Mouse (Mus musculus): ENCODE data around the gene Lamtor4. TPM values are rescaled to one million over a fixed set of nuclear protein-coding genes. Genes with fewer than 3 reads are reported as not detected.

Lamtor4 gene
- total RNA-seq, 2 experiments from 2014 or later, result 52.9 to 54.9 TPM

DNA sequence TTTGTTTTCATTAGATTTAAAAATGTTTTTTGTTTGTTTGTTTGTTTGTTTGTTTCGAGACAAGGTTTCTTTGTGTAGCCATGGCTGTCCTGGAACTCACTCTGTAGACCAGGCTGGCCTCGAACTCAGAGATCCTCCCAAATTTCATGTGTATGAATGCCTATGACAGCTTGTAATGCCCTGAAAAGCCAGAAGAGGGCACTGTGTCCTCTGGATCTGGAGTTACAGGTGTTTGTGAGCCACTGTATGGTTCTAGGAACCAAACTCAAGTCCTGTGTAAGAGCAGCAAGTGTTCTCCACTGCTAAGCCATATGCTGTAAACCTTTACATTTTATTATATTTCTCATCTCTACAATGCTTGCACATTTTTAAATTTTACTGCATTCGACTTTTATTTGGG lies 32.6 kb downstream of the Lamtor4 start:
- DNase-seq (ENCODE audit: low spot score in 2 of 2), result no peak

DNA sequence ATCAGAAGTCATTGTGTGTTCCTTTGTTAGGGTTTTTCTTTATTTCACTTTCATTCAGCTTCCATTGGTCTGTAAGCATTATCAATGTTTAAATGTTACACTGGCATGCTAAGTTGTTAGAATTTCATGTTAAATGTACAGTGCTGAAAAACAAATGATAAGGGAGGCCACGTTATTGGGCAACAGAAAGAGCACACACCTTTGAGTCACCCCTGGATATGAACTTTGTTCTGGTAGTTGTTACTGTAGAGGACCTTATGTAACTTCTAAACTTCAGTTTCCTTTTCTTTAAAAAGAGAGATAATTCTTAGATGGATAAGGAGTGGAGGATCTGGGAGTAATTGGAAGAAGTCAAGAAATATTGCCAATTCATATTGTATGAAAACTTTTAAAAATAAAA lies 36.4 kb downstream of the Lamtor4 start:
- DNase-seq (ENCODE audit: low spot score in 2 of 2), result no peak

DNA sequence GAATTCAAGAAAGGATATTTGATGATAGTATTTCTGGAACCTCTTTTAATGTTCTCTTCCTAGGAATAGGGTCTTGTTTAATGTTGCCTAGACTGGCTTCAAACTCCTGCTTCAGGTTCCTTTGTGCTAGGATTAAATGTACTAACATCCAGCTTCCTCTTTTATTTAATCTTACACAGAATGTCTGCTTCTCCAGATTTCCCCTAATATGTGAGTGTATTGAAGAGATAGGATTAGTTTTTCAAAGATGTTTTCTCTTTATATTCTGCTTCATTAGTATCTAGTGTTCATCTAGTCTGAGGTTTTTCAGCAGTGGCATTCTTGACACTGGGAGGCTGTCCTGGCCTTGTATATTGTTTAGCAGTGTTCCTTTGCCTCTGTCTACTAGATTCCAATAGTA lies 38.9 kb downstream of the Lamtor4 start:
- no peak for DNase-seq (ENCODE audit: low spot score in 2 of 2)

DNA sequence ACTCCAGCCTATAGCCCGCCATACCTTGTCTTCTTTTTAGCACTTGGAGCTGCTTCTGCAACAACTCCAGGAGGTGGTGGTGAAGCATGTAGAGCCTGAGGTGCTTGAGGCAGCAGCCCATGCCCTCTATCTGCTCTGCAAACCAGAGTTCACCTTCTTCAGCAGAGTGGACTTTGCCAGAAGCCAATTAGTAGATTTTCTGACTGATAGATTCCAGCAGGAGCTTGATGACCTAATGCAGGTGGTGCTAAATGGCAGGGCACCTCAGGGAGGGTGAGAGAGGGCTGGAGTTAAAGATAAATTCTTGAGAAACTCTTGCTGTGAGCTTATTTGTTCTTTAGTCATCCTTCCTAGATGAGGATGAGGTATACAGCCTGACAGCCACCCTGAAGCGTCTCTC lies 44.3 kb downstream of the Lamtor4 start:
- DNase-seq (ENCODE audit: low spot score in 2 of 2), result no peak

Other genes starting within 250 kb of the Lamtor4 start
- not detected for gene Smok3a, start 234.2 kb upstream of the Lamtor4 start, total RNA-seq (2021)
- gene Smok3b, start 234.1 kb upstream of the Lamtor4 start, total RNA-seq (2021), result not detected
- gene Smok3c, start 202.3 kb upstream of the Lamtor4 start, total RNA-seq (2021), result not detected
- gene Zkscan1, start 170.4 kb upstream of the Lamtor4 start, total RNA-seq (2021), result 10 to 100 TPM; 18.7 to 19.4 TPM
- 10 to 100 TPM; 19.6 to 23.0 TPM for gene Zscan21, start 138.6 kb upstream of the Lamtor4 start, total RNA-seq (2021)
- gene Zfp113, start 99.7 kb upstream of the Lamtor4 start, total RNA-seq (2021), result 10 to 100 TPM in 1 of 2 experiments, 1 to 10 TPM in 1; 9.9 to 10.3 TPM
- 100 to 1,000 TPM; 141 to 142 TPM for gene Cops6, start 94.4 kb upstream of the Lamtor4 start, total RNA-seq (2021)
- 10 to 100 TPM; 22.1 to 24.1 TPM for gene Ap4m1, start 83.5 kb upstream of the Lamtor4 start, total RNA-seq (2021)
- gene Mcm7, start 83.1 kb upstream of the Lamtor4 start, total RNA-seq (2021), result 10 to 100 TPM; 48.6 to 51.9 TPM
- gene Taf6, start 68.0 kb upstream of the Lamtor4 start, total RNA-seq (2021), result 10 to 100 TPM; 31.0 to 33.6 TPM
- 10 to 100 TPM; 18.9 to 19.9 TPM for gene Cnpy4, start 68.0 kb upstream of the Lamtor4 start, total RNA-seq (2021)
- 1 to 10 TPM; 5.6 to 5.7 TPM for gene Mblac1, start 61.2 kb upstream of the Lamtor4 start, total RNA-seq (2021)
- gene Nxpe5, start 29.6 kb upstream of the Lamtor4 start, total RNA-seq (2021), result 1 to 10 TPM; 2.3 to 2.4 TPM
- gene BC037034, start 8.6 kb downstream of the Lamtor4 start, total RNA-seq (2021), result 1 to 10 TPM; 8.0 to 9.5 TPM
- under 1 TPM; 0.36 to 0.69 TPM for gene Gal3st4, start 17.4 kb downstream of the Lamtor4 start, total RNA-seq (2021)
- gene Gm43720, start 24.5 kb downstream of the Lamtor4 start, total RNA-seq (2021), result not detected
- gene Gpc2, start 24.5 kb downstream of the Lamtor4 start, total RNA-seq (2021), result 1 to 10 TPM; 1.7 to 3.0 TPM
- gene Stag3, start 24.8 kb downstream of the Lamtor4 start, total RNA-seq (2021), result 1 to 10 TPM in 1 of 2 experiments, under 1 TPM in 1; 0.54 to 1.4 TPM
- gene Pvrig, start 86.5 kb downstream of the Lamtor4 start, total RNA-seq (2021), result not detected
- 10 to 100 TPM in 1 of 2 experiments, 1 to 10 TPM in 1; 8.9 to 10.7 TPM for gene Zfp157, start 186.0 kb downstream of the Lamtor4 start, total RNA-seq (2021)

Data from gastrocnemius, postnatal 4 days (tissue).